17 mouse cellular contexts compared by ENCODE assay signal in the genomic region with DNA sequence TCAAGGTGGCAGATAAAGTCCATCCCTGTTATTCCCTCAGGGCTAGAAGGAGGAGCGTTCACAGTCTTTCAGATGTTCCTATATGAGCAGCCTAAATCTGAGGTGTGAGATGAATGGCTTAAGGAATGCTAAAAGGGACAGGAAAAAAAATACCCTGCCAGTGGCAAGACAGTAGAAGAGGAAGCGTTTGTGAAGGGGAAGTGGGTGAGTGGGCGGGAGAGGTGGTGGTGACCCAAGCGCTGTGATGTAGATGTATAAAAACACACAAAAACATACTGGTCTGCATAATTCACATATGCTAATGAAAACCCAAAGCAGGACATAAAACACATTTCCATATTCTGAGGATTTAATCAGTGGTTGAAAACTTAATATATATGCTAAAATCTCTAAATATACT.
DNase-seq lines count a peak whose midpoint lies in the region; ATAC-seq and TF ChIP-seq lines count a peak whose summit lies in the region.
"Had no signal": no experiment of that assay in that cellular context is flagged by ENCODE, and none has a peak within 500 bp of the region (broad histone marks: within the 10 kb centered on the region; RNA-seq: fewer than 3 reads in every experiment).

No protein-coding gene starts in this region.

- H3K36me3 ChIP-seq in lung, postnatal 0 days (ENCODE audit: insufficient read depth, low read length): no peaks in the 10 kb centered on the region
- no peaks in the 10 kb centered on the region for H3K36me3 ChIP-seq in hindbrain, embryonic 12.5 days
- H3K36me3 ChIP-seq in midbrain, postnatal 0 days (ENCODE audit: insufficient read depth, low read length): no peaks in the 10 kb centered on the region
- H3K36me3 ChIP-seq: embryonic facial prominence, embryonic 13.5 days; forebrain, embryonic 10.5 days; hindbrain, embryonic 10.5 days had no signal

- DNase-seq in lung, postnatal 14 days: peak; percentile 9
- no peak for DNase-seq in lung, postnatal 0 days (ENCODE audit: low spot score)
- DNase-seq in midbrain, postnatal 0 days (ENCODE audit: low spot score): no peak
- DNase-seq: adrenal gland, postnatal 10 days; cerebellum, postnatal 10 days; kidney, adult 11 months; liver; right cerebral cortex, postnatal 25 days; thymus, adult 2 months had no signal

- no peak for TF ChIP-seq POLR2A in cortical plate, adult 2 months (IDR thresholded peaks at IDR 0.05; ENCODE audit: extremely low read depth, insufficient read depth, low read length)

- no peak overlapping the region for H3K9ac ChIP-seq in lung, postnatal 0 days (replicated peaks; ENCODE audit: low read depth)
- no peak overlapping the region for H3K9ac ChIP-seq in hindbrain, embryonic 12.5 days
- no peak overlapping the region for H3K9ac ChIP-seq in midbrain, postnatal 0 days (replicated peaks; ENCODE audit: low read length, poor library complexity, severe bottlenecking)
- H3K9ac ChIP-seq: embryonic facial prominence, embryonic 13.5 days had no signal

- WGBS in lung, postnatal 0 days: 42% methylated on average over 4 of the region's 4 CpGs
- WGBS in hindbrain, embryonic 12.5 days: 88% methylated on average over 4 of the region's 4 CpGs
- WGBS in midbrain, postnatal 0 days: 71% methylated on average over 4 of the region's 4 CpGs

- TF ChIP-seq EP300 in lung, postnatal 0 days (IDR thresholded peaks at IDR 0.05): no peak

- no peaks in the 10 kb centered on the region for H3K27me3 ChIP-seq in lung, postnatal 0 days (replicated peaks; ENCODE audit: insufficient read depth, low read length)
- H3K27me3 ChIP-seq in hindbrain, embryonic 12.5 days: no peaks in the 10 kb centered on the region
- no peaks in the 10 kb centered on the region for H3K27me3 ChIP-seq in midbrain, postnatal 0 days (ENCODE audit: insufficient read depth, low read length)
- H3K27me3 ChIP-seq: embryonic facial prominence, embryonic 13.5 days had no signal

- no peaks in the 10 kb centered on the region for H3K9me3 ChIP-seq in lung, postnatal 0 days (ENCODE audit: low read length)
- H3K9me3 ChIP-seq in hindbrain, embryonic 12.5 days (replicated peaks): no peaks in the 10 kb centered on the region
- no peaks in the 10 kb centered on the region for H3K9me3 ChIP-seq in midbrain, postnatal 0 days (ENCODE audit: low read length)
- H3K9me3 ChIP-seq: embryonic facial prominence, embryonic 13.5 days; forebrain, embryonic 10.5 days; hindbrain, embryonic 10.5 days had no signal

- H3K27ac ChIP-seq in lung, postnatal 0 days (ENCODE audit: low read length): no peak overlapping the region
- peak overlapping the region; percentile 12; the same call in 1 of the 2 replicates for H3K27ac ChIP-seq in cortical plate, adult 2 months (ENCODE audit: insufficient read depth, low read length)
- no peak overlapping the region for H3K27ac ChIP-seq in hindbrain, embryonic 12.5 days
- no peak overlapping the region for H3K27ac ChIP-seq in midbrain, postnatal 0 days (ENCODE audit: low read depth, low read length)
- H3K27ac ChIP-seq: embryonic facial prominence, embryonic 13.5 days; forebrain, embryonic 10.5 days; hindbrain, embryonic 10.5 days had no signal

- H3K4me1 ChIP-seq in lung, postnatal 0 days (ENCODE audit: insufficient read depth, low read depth, low read length): no peaks in the 10 kb centered on the region
- no peaks in the 10 kb centered on the region; the same call in 1 of the 2 replicates for H3K4me1 ChIP-seq in cortical plate, adult 2 months (ENCODE audit: control insufficient read depth, insufficient read depth, low read length)
- H3K4me1 ChIP-seq in hindbrain, embryonic 12.5 days: 0 out of 2 replicates have a peak, but pooled peaks cover 2% of the 10 kb centered on the region
- no peaks in the 10 kb centered on the region for H3K4me1 ChIP-seq in midbrain, postnatal 0 days (ENCODE audit: insufficient read depth, low read length)
- H3K4me1 ChIP-seq: embryonic facial prominence, embryonic 13.5 days had no signal

- TF ChIP-seq CTCF in lung, postnatal 0 days (IDR thresholded peaks at IDR 0.05): no peak
- TF ChIP-seq CTCF in cortical plate, adult 2 months (IDR thresholded peaks at IDR 0.05; ENCODE audit: extremely low read depth, insufficient read depth, low read length): no peak
- no peak for TF ChIP-seq CTCF in midbrain, postnatal 0 days (IDR thresholded peaks at IDR 0.05)

- ATAC-seq in lung, postnatal 0 days: no peak
- ATAC-seq in CD4-positive, CD25-positive, alpha-beta regulatory T cell, adult 4 months: peak; percentile 82
- ATAC-seq in monocyte, adult 5-6 weeks (replicated peaks; ENCODE audit: insufficient number of reproducible peaks, low FRiP score, low TSS enrichment, poor library complexity, severe bottlenecking): peak; percentile 85
- ATAC-seq in hindbrain, embryonic 12.5 days (ENCODE audit: low FRiP score): no peak
- ATAC-seq in midbrain, postnatal 0 days (ENCODE audit: low FRiP score): no peak

- no peak overlapping the region for H3K4me2 ChIP-seq in lung, postnatal 0 days (replicated peaks; ENCODE audit: low read depth, low read length)
- H3K4me2 ChIP-seq in hindbrain, embryonic 12.5 days (replicated peaks): no peak overlapping the region
- no peak overlapping the region for H3K4me2 ChIP-seq in midbrain, postnatal 0 days (ENCODE audit: low read depth, low read length, poor library complexity, severe bottlenecking)
- H3K4me2 ChIP-seq: embryonic facial prominence, embryonic 13.5 days; heart, embryonic 11.5 days had no signal

- H3K4me3 ChIP-seq in lung, postnatal 0 days (ENCODE audit: low read depth, low read length): no peak overlapping the region
- no peak overlapping the region for H3K4me3 ChIP-seq in cortical plate, adult 2 months (ENCODE audit: insufficient read depth, low read length)
- H3K4me3 ChIP-seq in hindbrain, embryonic 12.5 days: no peak overlapping the region
- H3K4me3 ChIP-seq in midbrain, postnatal 0 days (ENCODE audit: low read depth, low read length): no peak overlapping the region
- H3K4me3 ChIP-seq: embryonic facial prominence, embryonic 13.5 days; forebrain, embryonic 10.5 days; hindbrain, embryonic 10.5 days had no signal

Comparison
In these comparisons a context has a peak if more than half of its experiments do, and no peak if none do; other contexts are left out.
1. ATAC-seq: peak in CD4-positive, CD25-positive, alpha-beta regulatory T cell, adult 4 months (single experiment) and monocyte, adult 5-6 weeks (single experiment); none in lung, postnatal 0 days (single experiment), hindbrain, embryonic 12.5 days (single experiment) and midbrain, postnatal 0 days (single experiment).